Mouse (Mus musculus) adrenal gland, adult (tissue): ENCODE data around the gene Hdac4.

Experiments used
- DNase-seq, 2 experiments: peaks; one replicate each; pipeline ENCODE4 v3.0.0; 2022 to 2023; ENCODE audit warnings: low spot score in 1 of 2; ENCODE audit not compliant: inconsistent age in 2 of 2

Gene Hdac4

DNA sequence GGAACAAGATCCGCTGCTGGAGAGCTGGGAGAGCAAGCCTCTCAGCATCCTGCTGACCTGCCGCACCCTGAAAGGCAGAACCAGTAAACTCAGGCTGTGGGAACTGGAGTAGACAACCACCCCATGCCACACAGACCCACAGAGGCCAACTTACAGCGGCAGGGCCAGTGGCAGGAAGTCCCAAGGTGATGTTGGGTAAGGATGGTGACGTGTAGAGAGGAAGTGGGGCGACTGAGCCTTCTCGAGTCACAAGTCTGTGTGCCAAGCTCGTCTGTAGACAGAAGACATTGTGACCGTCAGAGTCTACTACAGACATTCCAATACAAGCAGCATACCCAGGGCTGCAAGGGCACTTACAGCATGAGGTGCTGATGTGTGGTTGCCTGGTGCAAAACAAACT is 211.0 kb downstream of the Hdac4 start:
- DNase-seq: no peak

DNA sequence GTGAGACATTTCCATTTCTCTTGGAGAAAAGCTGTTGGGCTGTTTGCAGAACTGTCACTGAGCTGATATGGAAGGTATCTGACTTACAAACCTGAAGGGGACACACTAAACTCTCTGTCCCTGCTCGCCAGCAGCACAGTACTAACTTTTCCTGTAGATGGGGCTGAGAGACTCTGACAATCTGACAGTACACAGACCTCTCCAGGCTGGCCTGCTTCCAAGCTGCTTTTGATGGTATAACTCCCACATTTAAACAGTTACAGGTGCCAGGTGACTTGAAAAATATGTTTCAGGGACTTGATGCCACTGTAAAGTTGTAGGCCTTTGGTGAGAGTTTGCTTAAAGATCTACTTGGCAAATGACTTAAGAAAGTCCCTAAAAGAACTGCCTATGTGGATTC is 214.1 kb downstream of the Hdac4 start:
- no peak for DNase-seq

DNA sequence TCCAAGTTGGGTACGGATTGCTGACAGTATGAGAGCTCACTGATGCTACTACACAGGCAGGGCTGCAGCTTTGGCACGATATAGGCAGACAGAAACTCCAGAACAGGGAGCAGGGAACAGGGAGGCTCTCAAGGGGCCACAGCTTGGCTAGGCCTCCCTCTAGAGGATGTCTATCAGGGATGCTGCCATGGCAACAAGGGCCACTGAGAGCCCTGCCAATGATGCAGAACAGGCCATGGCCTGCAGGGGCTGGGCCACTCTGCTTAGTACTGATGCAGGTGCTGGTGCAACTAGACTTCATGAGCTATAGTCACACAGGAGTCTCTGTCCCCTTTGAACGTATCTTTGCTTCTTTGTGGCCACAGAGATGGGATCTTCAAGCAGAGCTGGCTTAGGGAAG is 217.1 kb downstream of the Hdac4 start:
- DNase-seq: peak; percentile 20 to 50

DNA sequence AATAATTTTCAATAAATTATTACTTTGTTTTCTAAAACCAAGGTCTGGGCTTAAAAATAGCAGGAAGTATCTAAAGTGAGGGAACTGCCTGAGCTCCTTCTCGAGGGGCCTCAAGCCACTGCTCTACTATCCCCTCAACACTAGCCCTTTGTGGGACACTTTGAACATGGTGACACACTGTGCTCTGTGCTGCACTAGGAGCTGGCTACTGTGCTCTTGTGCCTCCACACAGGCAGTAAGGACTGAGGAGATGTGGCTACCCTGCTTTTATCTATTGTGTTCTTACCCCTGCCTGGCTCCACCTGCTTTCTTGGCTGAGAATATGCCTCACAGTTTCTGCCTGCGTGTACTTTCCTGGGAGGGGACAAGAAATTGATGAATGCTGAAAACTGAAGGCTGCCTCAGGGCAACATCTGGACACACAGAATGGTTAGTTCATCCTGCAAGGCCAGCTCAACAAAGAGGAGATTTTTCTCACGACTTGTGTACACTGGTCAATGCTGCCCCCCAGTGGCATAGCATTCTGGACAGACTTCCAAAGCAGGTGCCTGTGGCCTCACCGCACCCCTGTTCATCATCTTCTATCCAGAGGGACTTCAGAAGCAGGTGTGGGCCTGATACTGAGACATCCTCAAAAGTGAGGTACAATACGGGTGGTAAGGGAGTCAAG is 226.7 kb downstream of the Hdac4 start:
- peak; percentile 37 to 82 for DNase-seq

DNA sequence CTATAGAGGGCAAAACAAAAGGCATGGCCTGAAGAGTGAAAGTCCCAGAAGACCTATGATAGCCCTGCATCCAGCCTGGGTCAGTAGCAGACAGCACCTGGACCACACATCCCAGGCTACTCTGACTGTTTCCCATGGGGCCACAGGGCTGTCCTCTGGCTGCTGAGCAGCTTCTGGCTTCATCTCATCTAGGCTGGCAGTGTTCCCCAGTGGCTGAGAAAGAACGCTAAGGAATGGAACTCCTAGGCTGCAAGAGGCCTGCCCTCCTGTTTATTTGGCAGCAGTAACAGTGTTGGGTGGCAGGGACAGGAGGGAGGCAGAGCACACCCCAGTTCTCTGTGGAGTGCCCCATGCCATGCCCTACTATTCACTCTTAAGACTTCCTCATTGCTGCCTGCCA is 228.5 kb downstream of the Hdac4 start:
- DNase-seq: no peak

DNA sequence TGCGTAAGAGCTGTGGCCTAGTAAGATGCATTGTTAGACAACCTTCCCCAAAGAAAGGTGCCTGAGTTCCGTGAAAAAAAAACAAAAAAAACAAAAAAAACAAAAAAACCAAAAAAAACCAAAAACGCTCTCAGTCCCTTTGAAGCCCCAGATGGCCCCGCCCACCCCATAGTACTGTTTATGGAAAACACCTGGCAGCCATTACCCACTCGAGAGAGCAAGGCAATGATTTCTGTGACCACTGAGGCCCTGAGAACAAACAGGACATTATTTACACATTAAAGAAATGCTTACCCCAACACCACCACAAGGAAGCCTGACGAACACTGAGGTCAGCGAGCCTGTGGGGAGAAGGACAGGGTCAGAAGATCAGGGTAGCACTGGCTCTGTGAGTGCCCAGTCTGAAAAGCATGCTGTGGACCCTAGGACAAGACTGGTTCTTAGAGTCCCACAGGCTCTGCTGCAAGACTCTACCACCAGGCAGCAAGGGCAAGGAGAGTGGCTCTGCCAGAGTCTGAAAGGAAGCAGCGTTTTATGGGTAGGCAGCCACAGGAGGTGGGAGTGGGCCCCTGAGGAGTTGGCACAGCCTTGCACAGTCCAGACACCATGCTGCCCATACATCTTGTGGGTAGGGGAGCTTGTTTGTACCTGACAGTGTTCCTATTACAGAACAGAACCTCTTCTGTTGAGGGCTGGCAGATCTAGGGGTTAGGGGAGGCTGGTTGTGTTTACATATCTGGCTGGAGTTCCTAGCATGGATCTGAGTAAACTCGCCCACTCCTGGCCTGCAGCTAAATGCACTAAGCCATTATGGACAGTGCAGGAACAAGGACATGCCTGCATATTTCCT is 230.8 kb downstream of the Hdac4 start:
- no peak for DNase-seq

DNA sequence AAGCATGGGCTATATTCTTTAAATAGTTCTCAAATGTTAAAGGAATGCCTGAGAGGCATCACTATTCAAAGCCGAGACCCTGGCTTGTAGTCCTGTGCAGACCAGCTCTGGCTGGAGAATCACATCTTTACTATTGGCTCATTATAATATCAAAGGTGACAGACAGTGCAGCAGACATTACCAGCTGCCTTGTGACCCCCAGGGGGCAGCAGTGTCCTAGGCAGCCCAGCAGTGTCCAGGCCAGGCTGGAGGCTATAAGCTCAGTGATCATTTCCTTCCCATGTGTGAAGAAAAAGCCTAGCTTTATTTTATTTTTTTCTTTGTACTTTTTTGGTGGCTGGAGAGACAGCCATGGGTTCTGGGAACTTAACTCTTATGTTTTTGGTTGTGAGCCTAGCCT is 233.2 kb downstream of the Hdac4 start:
- DNase-seq: peak; percentile 65 to 82

DNA sequence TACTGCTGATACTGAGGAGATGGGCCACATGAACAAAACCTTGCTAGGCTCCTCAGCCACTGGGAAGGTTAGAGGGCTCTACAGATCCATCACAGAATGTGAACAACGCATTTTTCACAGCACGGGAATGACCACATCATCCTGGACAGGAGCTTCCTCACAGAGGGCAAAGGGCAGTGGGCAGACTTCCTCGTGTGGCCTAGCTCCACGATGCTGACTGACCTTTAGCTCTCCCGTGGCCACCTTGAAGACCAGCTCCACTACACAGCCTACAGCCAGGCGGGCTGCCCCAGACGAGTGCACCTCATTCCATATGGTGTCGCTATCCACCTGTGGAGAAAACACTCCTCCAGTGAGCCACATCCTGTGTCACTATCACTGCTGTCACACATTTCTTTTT is 234.3 kb downstream of the Hdac4 start:
- no peak for DNase-seq

DNA sequence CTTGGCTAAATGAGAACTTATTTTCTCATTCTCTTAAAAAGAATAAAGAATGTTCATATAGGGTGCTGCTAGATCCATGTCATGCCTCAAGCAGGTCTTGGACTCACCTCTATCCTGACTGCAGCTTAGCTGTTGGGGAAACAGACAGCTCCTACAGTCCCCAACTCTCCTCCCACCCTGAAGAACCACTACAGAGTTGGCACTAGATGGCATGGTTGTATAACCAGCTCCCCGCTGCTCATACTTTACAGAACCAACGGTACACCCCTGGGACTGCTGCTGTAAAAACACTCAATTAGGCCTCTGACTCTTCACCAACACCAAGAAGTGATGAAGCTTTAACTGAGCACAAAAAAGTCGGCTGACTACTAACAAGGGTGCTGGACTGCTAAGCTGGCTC is 235.6 kb downstream of the Hdac4 start:
- DNase-seq: no peak

DNA sequence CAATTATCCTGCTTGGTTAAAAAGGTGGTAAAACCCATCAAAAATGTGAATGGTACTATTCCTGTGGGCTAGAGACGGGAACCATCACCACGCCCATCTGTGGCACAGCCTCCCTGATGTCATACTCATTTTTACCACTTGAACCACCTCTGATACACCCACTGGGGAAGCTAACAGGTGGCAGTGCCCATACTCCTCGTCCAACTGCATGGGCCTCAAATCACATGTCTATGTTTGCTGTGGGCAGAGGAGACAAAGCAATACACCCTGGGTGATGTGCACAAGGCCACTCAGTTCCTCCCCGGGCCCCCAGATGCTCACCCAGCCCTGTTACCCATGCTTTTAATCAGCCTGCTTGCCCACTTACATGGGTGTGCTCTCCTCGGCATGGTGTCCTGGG is 236.5 kb downstream of the Hdac4 start:
- DNase-seq: no peak

DNA sequence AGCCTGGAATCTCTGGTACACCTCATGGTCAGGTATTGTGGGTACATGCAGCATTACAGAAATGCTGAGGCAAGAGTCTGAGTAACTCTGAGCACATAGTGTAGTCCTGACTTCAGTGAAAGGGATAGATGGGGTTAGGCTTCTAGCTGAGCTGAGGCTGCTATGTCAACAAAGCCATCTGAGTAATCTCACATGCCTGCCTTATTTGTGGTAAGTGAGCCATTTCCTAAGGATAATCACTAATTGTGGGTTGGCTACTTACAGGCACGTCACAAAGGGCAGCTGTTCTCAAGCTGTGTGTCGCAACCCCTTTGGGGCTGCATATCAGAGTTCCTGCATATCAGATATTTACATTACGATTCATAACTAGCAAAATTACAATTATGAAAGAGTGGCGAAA is 239.3 kb downstream of the Hdac4 start:
- DNase-seq: no peak

DNA sequence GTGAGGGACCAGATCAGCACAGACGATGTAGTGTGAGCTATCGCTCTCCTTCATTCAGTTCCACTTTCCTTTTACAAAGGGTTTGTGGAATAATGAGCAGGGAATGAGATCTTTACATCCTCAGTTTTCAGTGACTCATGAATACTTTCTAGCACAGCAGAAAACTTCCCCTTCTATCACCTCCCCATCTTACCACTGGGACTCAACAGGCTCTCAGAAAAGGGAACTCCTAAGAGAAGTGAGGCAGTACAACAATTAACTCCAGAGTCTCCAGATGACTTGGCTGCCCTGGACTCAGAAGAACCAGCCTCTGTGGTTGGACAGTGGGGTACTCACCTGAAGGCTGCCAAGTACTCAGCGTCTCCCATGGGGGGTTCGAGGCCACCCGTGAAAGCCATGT is 240.5 kb downstream of the Hdac4 start:
- DNase-seq: no peak

DNA sequence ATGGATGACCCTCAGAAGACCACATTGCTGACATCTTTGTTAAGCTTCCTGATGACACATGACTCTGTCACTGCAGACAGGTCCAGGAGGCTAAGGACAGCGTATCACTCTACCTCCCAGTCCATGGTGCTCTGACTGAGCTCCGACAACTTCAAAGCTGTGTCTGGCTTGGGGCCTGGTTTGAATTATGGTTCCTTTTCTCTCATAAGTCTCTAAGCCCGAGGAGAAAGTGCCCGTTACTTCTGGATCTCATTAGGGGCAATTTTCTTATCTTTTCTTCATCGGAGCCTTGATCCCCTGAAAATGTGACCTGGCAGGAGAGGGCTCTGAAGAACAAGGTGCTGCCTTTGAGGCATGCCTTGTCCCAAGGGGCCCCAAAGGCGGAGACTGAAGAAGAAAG is 242.6 kb downstream of the Hdac4 start:
- no peak for DNase-seq

DNA sequence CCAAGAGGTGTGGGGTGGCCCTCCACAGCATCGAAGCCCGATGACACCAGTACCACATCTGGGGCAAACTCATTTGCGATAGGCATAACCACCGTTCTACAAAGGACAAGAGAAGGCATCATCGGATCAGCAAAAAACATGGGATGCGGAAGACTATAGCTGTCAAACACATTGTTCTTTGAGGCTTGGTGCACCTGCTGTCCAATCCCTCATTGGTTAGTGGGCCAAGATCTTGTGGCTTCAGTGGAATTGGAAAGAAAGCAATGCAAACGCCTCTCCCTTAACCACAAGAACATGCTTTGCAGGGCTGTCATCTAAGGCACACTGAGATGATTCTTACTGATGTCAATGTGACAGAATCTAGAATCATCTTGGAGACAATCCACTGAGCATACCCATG is 248.1 kb downstream of the Hdac4 start:
- DNase-seq: no peak

DNA sequence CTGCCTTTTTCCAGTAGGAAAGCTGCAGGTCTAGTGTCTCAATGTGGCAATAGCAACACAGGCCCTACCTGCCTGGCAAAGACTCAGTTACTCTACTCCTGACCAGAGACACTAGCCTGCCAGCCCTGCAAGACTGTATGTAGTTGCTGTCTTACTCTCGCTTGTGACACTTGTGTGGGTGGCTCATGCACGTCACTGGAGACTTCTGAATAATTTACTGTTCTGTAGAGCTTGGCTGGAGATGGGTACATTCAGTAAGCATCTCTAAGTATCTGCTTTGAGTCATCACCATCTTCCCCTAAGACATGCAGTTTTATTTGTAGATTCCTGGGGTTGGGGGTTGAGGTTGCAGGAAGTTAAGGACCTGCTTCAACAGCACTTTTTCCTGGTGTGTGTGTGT is 252.9 kb downstream of the Hdac4 start:
- DNase-seq: no peak

DNA sequence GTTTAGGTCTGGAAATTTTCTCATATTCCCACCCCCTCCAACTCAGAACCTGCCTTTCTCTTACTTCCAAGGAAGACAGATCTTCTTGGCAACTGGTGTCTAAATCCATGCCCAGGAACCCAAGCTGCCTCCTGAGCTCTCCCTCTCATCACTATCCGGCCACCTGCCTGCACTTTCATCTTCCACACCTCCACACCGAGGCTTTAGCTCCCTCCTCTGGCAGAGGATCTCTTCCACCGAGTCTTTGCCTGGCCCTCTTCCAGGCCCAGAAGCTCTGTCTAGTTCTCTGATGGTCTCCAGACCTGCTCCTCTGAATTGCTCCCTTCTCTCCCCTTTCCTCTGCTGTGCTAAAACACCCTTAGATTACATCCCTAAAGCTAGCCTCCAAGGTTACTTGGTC is 253.5 kb downstream of the Hdac4 start:
- DNase-seq: no peak

DNA sequence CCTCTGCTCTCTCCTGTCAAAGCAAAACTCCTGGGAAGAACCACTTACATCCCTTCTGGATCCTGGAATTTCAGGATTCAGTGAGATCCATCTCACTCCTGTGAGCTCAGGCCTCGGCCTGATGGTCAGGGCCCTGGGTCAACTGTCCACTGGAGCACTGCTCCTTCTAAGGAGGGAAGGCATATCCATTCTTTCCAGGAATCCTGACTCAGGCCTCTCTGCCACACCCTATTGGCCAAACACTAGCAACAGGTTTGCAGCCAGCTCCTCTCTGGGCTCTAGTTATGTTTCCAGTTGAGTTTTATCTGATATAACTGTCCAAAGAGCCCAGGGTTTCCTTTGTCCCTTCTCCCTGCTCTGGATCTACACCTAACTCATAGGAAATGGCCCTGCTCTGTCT is 254.4 kb downstream of the Hdac4 start:
- no peak for DNase-seq

DNA sequence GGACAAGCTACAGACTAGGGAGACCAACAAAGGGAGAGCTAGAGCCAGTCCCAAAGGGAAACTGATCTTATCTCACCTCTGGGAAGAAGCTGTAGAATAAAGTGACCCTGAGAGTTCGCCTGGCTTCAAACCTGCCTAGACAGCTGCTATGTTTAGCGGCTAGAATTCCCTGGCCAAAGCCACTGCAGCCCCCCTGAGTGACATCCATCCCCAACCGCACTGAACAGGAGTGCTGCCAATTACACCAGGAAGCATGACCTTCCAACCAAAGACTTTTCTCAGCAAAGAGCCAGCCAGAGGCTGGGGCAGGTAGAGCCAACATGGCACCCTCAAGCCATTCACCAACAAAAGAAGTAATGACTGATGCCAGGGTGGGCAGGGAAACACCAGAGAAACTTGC is 260.3 kb downstream of the Hdac4 start:
- no peak for DNase-seq

DNA sequence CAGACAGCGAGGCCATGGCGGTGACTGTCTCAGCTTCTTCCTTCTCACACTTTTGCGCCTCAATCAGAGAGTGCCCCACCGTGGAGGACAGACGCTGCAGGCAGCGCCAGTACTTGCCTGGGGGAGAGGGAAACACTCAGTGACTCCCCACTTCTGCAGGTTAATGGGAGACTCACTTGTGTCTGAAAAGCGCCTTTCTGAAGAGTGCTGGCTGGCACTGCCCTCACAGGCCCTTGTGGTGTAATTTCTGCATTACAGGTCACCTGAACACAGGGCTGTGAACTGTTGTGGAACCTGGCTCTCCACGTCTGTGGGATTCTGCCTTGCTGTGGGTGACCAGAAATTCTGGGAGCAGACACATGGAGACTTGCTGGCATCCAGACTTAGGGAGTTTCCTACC is 261.8 kb downstream of the Hdac4 start:
- no peak for DNase-seq

DNA sequence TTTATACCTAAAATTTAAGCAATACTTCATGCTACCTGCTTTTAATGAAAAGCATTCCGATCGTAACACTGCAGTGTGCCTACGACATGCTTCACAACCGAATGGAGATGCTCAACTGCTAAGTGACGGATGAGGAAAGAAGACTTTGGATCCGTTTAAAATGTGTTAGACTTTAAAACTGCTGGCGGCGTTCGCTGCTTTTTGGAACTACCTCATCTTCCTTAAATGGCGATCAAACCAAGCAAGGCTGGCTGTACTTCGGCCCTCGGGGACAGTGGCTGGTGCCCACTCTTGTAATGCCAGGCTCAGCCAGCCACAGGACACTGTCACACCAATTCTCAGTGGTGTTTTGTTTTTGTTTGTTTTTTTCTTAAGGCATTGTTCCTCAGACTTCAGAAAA is 263.3 kb downstream of the Hdac4 start:
- no peak for DNase-seq

DNA sequence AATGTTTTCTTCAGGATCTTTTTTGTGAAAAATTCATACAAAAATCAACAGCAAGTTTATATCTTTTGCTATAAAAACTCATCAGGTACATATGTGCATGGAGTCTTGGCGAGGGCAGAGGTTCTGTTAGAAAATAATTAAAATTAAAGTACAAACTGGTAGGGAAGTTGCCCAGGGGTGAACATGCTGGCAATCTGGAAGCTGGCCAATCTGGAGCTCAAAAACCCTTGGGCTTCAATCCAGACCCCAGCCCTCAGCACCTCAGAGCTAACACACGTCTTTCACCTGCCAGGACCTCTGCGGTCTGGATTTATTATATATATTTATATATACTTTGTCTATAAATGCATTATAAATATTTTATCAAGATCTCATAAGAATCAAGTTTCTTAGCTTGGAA is 263.7 kb downstream of the Hdac4 start:
- DNase-seq: no peak

DNA sequence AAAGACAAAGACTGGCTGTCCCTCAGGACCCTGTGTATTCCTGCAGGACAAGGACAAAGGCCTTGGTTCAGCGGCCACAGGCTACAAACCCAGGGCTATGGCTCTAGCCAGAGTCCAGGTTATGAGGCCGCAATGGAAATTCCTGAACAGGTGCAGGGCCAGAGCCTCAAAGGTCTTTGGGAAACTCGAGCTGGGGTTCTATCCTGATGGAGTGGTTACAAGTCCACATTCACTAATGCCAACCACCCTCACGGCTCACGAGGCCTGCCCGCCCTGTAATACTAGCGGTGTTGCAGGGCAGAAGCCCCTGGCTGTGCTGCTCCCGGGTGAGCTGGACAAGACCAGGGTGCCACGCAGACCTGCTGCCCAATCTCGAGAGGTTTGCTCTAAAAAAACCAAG is 264.3 kb downstream of the Hdac4 start:
- DNase-seq: no peak

DNA sequence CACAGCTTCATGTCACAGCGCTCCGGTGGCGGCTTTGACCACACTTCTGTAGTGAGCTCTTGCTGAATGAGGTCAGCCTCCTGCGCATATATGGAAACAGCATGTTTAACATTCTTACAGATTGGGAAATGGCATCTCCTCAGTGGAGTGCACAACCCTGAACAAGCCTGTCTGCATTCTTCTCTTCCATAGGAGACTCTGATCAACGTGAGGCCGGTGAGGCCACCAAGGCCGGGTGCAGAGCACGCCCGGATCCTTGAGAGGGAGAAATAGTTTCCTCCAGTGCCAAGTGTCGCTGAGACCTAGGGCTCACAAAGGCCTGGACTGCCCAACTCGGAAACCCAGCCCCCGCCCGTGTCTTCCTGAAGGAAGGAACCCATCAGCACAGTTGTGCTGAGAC is 266.4 kb downstream of the Hdac4 start:
- no peak for DNase-seq
